Mouse (Mus musculus) stomach, postnatal 0 days (tissue): ENCODE measurements around the gene Gata5.

Source experiments
- CTCF ChIP-seq: IDR thresholded peaks from 2 replicates; pipeline ENCODE4 v1.5.1; 2016; ENCODE audit warnings: antibody characterized with exemption, low read depth, mild to moderate bottlenecking, moderate library complexity
- EP300 ChIP-seq: optimal IDR thresholded peaks from 2 replicates; pipeline ENCODE3; 2016; ENCODE audit warnings: antibody characterized with exemption

DNA sequence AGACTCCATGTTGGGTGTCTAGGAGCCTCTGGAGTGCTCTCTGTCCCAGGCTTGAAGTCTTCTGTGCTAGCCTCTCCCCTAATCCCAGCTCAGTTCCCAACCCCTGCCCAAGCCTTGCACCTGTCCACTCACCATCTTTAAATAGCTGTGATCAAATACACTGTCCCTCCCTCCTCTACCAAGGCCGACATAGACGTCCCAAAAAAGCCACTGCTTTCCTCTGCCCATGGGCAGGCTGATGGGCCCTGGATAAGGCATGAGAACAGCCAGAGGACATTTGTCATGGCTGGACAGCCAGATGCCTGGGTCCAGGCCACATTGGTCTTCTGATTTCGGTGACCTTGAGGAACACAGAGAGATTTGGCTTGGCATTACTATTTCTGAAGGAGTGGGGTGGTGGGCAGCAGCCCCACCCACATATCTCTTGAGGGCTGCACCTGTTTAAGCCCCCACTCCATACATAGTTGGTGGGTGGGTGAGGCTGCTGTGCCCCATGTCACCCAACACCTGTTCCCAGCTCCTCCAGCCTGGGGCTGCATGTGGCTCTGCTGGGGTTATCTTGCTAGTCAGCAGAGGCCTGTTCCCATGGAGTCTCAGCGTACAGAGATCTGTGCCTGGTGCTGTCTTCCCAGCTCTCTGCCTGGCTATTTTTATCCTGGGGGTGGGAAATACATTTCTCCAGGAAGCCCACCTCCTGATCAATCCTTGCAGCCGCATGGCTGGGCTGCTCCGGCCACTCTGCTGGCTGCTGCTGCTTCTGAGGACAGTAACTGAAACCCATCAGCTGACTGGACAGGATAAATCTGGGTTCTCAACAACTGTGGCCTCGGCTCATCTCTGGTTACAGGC lies 28.3 kb upstream of the Gata5 start:
- TF ChIP-seq CTCF (no peak), EP300 (no peak)
